Mouse (Mus musculus) 416B (cell line): Measurements from ENCODE around the gene Jade2.

Experiments
- DNase-seq: peaks from one replicate; pipeline ENCODE4 v3.0.0; 2011; ENCODE audit warnings: low read depth

The Jade2 gene

GRCm38 (mm10) chr11:51789735-51790134 is 67.7 kb downstream of the Jade2 start:
- DNase-seq = peak; percentile 57

DNA sequence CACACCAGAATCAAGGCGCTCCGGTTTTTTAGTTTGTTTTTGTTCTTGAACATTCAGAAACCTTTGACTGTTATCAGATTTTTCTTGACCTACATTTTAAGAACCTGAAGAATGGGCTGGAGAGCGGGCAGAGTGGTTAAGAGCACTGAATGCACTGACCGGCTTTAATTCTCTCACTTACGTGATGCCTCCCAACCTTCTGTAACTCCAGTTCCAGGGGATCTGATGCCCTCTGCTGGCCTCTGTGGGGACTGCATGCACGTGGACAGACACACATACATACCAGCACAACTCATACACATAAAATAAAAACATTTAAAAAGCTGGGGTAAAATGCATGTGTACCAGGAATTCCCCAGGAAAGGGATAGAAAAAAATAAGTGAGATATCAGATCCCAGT is 71.5 kb downstream of the Jade2 start:
- peak; percentile 69 for DNase-seq

GRCm38 (mm10) chr11:51782721-51783120 is 74.7 kb downstream of the Jade2 start:
- no peak for DNase-seq

GRCm38 (mm10) chr11:51780773-51781267 is 76.6 kb downstream of the Jade2 start:
- peak; percentile 87 for DNase-seq

GRCm38 (mm10) chr11:51777478-51777877 is 80.0 kb downstream of the Jade2 start:
- no peak for DNase-seq

- no peak for DNase-seq
Measured at GRCm38 (mm10) chr11:51775507-51775906, 81.9 kb downstream of the Jade2 start.

- no peak for DNase-seq
Measured at GRCm38 (mm10) chr11:51768296-51768695, 89.2 kb downstream of the Jade2 start.

DNA sequence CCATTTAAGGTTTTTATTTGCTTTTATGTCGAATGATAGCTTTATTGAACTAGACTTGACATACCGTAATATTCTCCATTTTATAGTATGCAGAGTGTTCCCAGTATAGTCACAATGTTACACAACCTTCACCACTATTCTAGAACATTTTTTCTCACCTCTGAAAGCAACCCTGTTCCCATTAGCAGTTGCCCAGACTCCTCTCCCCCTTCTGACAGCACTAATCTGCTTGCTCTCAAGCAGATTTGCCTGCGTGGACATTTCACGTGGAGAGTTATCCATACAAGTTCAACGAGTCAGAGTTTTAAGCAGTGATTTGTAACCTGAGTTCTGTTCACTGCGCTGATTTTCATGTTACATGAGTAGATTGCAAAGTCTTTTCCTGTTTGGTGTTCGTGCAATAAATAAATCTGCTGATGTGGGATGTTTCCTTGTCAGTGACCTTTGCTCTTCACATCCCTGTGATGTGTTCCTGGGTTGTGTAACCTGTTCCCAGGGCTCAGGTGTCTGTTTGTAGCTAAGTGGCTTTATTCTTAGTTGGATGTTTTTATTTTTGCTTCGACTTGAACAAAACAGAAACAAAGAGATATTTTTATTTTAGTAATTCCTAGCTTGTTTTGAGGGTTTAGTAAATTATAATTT is 89.8 kb downstream of the Jade2 start:
- DNase-seq = no peak

DNA sequence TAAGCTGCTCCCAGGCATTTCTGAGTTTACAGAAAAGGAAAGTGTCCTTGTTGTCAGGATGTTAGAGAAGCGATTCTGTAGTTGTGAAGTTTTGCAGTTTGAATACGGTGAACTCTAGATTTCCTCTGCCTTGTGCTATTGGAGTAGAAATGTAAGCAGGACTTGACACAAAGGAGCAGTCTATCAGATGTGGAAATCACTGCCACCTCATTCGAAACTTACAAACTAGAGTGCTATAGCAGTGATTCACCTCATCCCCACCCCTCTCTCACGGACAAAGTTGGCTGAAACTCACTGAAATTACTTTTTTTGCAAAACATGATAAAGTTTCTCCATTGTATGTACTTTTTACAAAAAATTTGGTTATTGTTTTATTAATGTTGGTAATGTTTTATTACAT is 92.6 kb downstream of the Jade2 start:
- DNase-seq = no peak

DNA sequence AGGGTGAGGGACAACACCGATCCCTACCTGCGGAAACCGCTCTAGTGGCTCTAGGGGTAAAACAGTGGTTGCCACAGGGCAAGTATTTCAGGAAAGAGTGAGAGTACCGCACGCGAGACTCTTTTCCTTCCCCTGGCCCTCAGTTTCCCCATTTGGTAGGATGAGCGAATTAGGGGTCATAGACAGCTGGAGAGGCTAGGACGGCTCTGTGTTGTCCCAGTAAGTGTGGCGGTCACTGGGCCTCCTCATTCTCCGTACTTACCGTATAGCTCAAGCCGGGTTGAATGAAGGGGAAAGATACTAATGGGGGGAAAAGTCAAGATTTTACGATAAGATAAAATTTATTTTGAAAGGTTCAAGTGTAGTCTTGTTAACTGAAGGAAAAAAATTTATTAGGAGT is 93.5 kb downstream of the Jade2 start:
- no peak for DNase-seq
